In genomic region chr1:179009911-179010310, GRCm38 (mm10) we compare ENCODE assay signal across 19 mouse cellular contexts.
DNase-seq lines count a peak whose midpoint lies in the region; TF ChIP-seq lines count a peak whose summit lies in the region.
"Had no signal": no experiment of that assay in that cellular context is flagged by ENCODE, and none has a peak within 500 bp of the region (broad histone marks: within the 10 kb centered on the region; RNA-seq: fewer than 3 reads in every experiment).

No protein-coding gene starts in this region.

- H3K4me1 ChIP-seq in cerebellum, adult 2 months (ENCODE audit: control insufficient read depth, insufficient read depth, low read length) = peaks cover 30% of the 10 kb centered on the region
- H3K4me1 ChIP-seq: embryonic facial prominence, embryonic 13.5 days had no signal

- 64% methylated on average over 3 of the region's 3 CpGs for WGBS in cerebellum, adult 2 months
- WGBS in macrophage (ENCODE audit: missing documents) = 93% methylated on average over 3 of the region's 3 CpGs

- no peak for TF ChIP-seq CTCF in cerebellum, adult 2 months (IDR thresholded peaks at IDR 0.05; ENCODE audit: borderline replicate concordance, insufficient read depth, low read depth, low read length)

- H3K79me2 ChIP-seq in macrophage (ENCODE audit: inconsistent target) = no peaks in the 10 kb centered on the region

- no peak overlapping the region for H3K4me3 ChIP-seq in cerebellum, adult 2 months (replicated peaks; ENCODE audit: insufficient read depth, low read depth, low read length)
- no peak overlapping the region for H3K4me3 ChIP-seq in macrophage (ENCODE audit: inconsistent target)
- H3K4me3 ChIP-seq: embryonic facial prominence, embryonic 13.5 days; gastrocnemius, adult 2 months; hindbrain, embryonic 10.5 days had no signal

- no peak overlapping the region for H3K27ac ChIP-seq in cerebellum, adult 2 months (ENCODE audit: insufficient read depth, low read length)
- peak overlapping the region; percentile 47 for H3K27ac ChIP-seq in macrophage
- H3K27ac ChIP-seq: embryonic facial prominence, embryonic 13.5 days; gastrocnemius, adult 2 months; hindbrain, embryonic 10.5 days; hindbrain, embryonic 14.5 days had no signal

- no peaks in the 10 kb centered on the region for H3K36me3 ChIP-seq in macrophage (ENCODE audit: inconsistent target)
- H3K36me3 ChIP-seq: embryonic facial prominence, embryonic 13.5 days; G1E; hindbrain, embryonic 10.5 days had no signal

- H3K27me3 ChIP-seq in cerebellum, adult 2 months (ENCODE audit: control insufficient read depth, insufficient read depth, low read length) = no peaks in the 10 kb centered on the region
- H3K27me3 ChIP-seq: embryonic facial prominence, embryonic 13.5 days had no signal

- no peak for TF ChIP-seq POLR2A in cerebellum, adult 2 months (IDR thresholded peaks at IDR 0.05; ENCODE audit: borderline replicate concordance, insufficient read depth, low read length)

- DNase-seq in cerebellum, adult 9-10 months = peak; percentile 55
- DNase-seq in cerebellum, adult 2 months = no peak
- peak; percentile 22 for DNase-seq in kidney, adult 11 months
- no peak for DNase-seq in kidney, postnatal 14 days
- DNase-seq in kidney, adult 9 months = peak; percentile 17
- DNase-seq in kidney, postnatal 10 days = no peak
- DNase-seq: adrenal gland, adult 8-10 months; adrenal gland, postnatal 36 days; B cell, adult 2 months; cerebellum, adult 11 months; cerebellum, adult 9-11 months; cerebellum, postnatal 36 days; gastrocnemius, adult 2 months; gastrocnemius, postnatal 25 days had no signal

Comparison
In these comparisons a context has a peak if more than half of its experiments do, and no peak if none do; other contexts are left out.
1. DNase-seq: peak in cerebellum, adult 9-10 months (single experiment), kidney, adult 11 months (single experiment) and kidney, adult 9 months (single experiment); none in cerebellum, adult 2 months (0 of 2), kidney, postnatal 14 days (single experiment) and kidney, postnatal 10 days (single experiment).